Mouse (Mus musculus) 3T3-L1 (cell line): ENCODE results near the gene Rangrf.
"Not testable (repeated sequence)": the region's sequence is repeated elsewhere in the genome, so short reads cannot be mapped to it uniquely, and the experiment has no call there.

Experiments
- DNase-seq: peaks from one replicate; pipeline ENCODE4 v3.0.0-alpha.2; 2015; ENCODE audit warnings: low read depth, low spot score

Gene Rangrf

GRCm38 (mm10) chr11:68979320-68979733, 4.3 kb upstream of the Rangrf start:
- DNase-seq, result no peak

- DNase-seq, result no peak
Measured at GRCm38 (mm10) chr11:68975601-68976000, 616 bp upstream of the Rangrf start.

- no peak for DNase-seq
Measured at GRCm38 (mm10) chr11:68974059-68974450, 930 bp downstream of the Rangrf start.

GRCm38 (mm10) chr11:68973250-68974058, 1.5 kb downstream of the Rangrf start:
- DNase-seq, result peak; percentile 89

- DNase-seq, result no peak
Measured at GRCm38 (mm10) chr11:68970232-68970631, 4.8 kb downstream of the Rangrf start.

- no peak for DNase-seq
Measured at GRCm38 (mm10) chr11:68968752-68969151, 6.2 kb downstream of the Rangrf start.

- peak; percentile 92 for DNase-seq
Measured at GRCm38 (mm10) chr11:68967337-68968282, 7.4 kb downstream of the Rangrf start, which contains the start of gene Slc25a35. Gene Slc25a35, plus strand, starts transcription at chr11:68968131.

GRCm38 (mm10) chr11:68966554-68966953, 8.4 kb downstream of the Rangrf start:
- no peak for DNase-seq

- DNase-seq, result peak; percentile 83
Measured at GRCm38 (mm10) chr11:68965845-68966244, 9.1 kb downstream of the Rangrf start.

GRCm38 (mm10) chr11:68965050-68965449, 9.9 kb downstream of the Rangrf start:
- no peak for DNase-seq

- DNase-seq, result no peak
Measured at GRCm38 (mm10) chr11:68963405-68963804, 11.6 kb downstream of the Rangrf start.

- DNase-seq, result not testable (repeated sequence)
Measured at GRCm38 (mm10) chr11:68962159-68962558, 12.8 kb downstream of the Rangrf start.

- peak; percentile 79 for DNase-seq
Measured at GRCm38 (mm10) chr11:68961596-68961995, 13.4 kb downstream of the Rangrf start.

- DNase-seq, result no peak
Measured at GRCm38 (mm10) chr11:68957971-68958370, 17.0 kb downstream of the Rangrf start.

- DNase-seq, result no peak
Measured at GRCm38 (mm10) chr11:68957308-68957707, 17.7 kb downstream of the Rangrf start, which contains the start of gene Arhgef15. Gene Arhgef15, minus strand, starts transcription at chr11:68957480.

- DNase-seq, result no peak
Measured at GRCm38 (mm10) chr11:68956697-68957096, 18.3 kb downstream of the Rangrf start.

- no peak for DNase-seq
Measured at GRCm38 (mm10) chr11:68956107-68956506, 18.9 kb downstream of the Rangrf start.

- no peak for DNase-seq
Measured at GRCm38 (mm10) chr11:68955473-68955872, 19.5 kb downstream of the Rangrf start.

- DNase-seq, result no peak
Measured at GRCm38 (mm10) chr11:68954408-68954807, 20.6 kb downstream of the Rangrf start.

- no peak for DNase-seq
Measured at GRCm38 (mm10) chr11:68953903-68954302, 21.1 kb downstream of the Rangrf start.

- DNase-seq, result peak; percentile 24
Measured at GRCm38 (mm10) chr11:68947542-68947993, 27.4 kb downstream of the Rangrf start.

- peak; percentile 92 for DNase-seq
Measured at GRCm38 (mm10) chr11:68946806-68947440, 28.1 kb downstream of the Rangrf start.
